Mouse (Mus musculus): ENCODE data around the gene Kdm6b. TPM values are rescaled to one million over a fixed set of nuclear protein-coding genes. Genes with fewer than 3 reads are reported as not detected.

Kdm6b gene
- total and polyA plus RNA-seq, 2 experiments from 2014 or later, result 10.5 to 20.5 TPM

DNA sequence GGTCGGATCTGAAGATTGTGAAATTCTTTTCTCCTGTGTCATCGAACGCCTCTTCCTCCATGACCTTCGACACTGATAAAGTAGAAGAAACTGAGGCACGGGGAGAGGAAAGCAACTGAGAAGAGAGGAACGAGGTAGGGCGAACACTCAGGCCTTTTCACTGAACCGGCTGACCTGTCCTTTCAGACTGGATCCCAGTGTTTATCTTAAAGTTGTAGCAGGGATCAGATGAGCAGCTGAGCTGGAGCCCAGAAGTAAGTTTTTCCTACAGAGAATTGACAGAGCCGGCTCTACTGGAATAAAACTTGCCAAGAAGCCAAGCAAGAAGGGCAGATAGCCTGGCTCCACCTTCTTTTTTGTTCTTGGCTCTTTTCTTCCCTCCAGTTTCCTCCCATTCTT, 42.7 kb downstream of the Kdm6b start:
- no peak for TF ChIP-seq CTCF (IDR thresholded peaks at IDR 0.05; ENCODE audit: low read depth)
- ATAC-seq, result no peak
- Histone ChIP-seq H3K27me3 (ENCODE audit: insufficient read depth, low read length) (no peaks in the 10 kb centered on the region), H3K9me3 (ENCODE audit: low read length) (no peaks in the 10 kb centered on the region), H3K4me1 (ENCODE audit: insufficient read depth, low read length) (peaks cover 11% of the 10 kb centered on the region), H3K36me3 (ENCODE audit: insufficient read depth, low read length) (no peaks in the 10 kb centered on the region; the same call in 1 of the 2 replicates), H3K27ac (peak overlapping the region; percentile 70; the same call in 1 of the 2 replicates), H3K4me2 (ENCODE audit: low read depth, low read length) (peak overlapping the region; percentile 36), H3K4me3 (ENCODE audit: low read length) (no peak overlapping the region), H3K9ac (replicated peaks; ENCODE audit: low read length) (no peak overlapping the region)
- no peak for DNase-seq (ENCODE audit: low spot score)
- WGBS, result 15% methylated on average over 9 of the region's 9 CpGs

DNA sequence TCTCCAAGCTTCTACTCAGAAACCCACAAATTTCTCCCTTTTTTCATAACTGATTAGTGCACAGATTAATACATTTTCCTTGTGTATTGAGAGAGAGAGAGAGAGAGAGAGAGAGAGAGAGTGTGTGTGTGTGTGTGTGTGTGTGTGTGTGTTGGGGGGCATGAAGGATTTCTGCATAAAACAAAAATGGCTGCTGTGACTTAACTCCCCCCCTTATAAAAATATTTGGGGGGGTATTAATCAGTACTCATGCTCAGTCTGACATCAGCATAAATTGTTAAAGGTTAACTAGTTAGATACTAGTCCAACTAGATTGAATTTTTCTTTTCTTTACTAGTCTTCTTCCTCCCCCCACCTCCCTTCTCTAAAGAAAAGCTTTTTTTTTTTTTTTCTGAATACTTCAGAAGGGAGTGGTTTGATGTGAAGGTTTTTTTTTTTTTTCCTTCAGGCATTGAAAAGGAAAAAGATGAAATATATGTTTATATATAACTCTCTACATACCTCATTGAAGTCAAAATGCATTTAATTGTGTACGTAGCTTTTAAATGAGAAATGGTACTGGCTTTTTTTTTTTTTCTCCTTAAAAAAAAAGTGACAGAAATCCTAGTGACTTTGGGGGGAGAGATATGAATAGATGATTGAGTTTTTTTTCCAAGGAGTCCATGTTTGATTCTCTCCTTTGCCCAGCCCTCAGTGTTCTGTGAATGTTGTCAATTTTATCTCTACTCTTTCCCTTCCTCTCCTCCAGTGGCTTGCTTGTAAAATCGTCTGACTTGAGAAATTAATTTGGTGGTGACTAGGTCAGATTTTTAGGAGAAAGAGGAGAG, 43.3 kb downstream of the Kdm6b start:
- peak overlapping the region; percentile 98 for H3K27ac ChIP-seq
- H3K9me3 ChIP-seq (ENCODE audit: low read length), result no peaks in the 10 kb centered on the region
- no peaks in the 10 kb centered on the region for H3K27me3 ChIP-seq (ENCODE audit: insufficient read depth, low read length)
- DNase-seq (ENCODE audit: low spot score) (peak; percentile 27), ATAC-seq (no peak)
- no peak for TF ChIP-seq CTCF (IDR thresholded peaks at IDR 0.05; ENCODE audit: low read depth)
- H3K36me3 ChIP-seq (ENCODE audit: insufficient read depth, low read length), result no peaks in the 10 kb centered on the region
- H3K4me3 ChIP-seq (ENCODE audit: low read length), result peak overlapping the region; percentile 79
- peak overlapping the region; percentile 99; the same call in 1 of the 2 replicates for H3K9ac ChIP-seq (replicated peaks; ENCODE audit: low read length)
- H3K4me2 ChIP-seq (ENCODE audit: low read depth, low read length), result peak overlapping the region; percentile 93
- WGBS, result 22% methylated on average over 2 of the region's 2 CpGs
- H3K4me1 ChIP-seq (ENCODE audit: insufficient read depth, low read length), result peaks cover 18% of the 10 kb centered on the region

DNA sequence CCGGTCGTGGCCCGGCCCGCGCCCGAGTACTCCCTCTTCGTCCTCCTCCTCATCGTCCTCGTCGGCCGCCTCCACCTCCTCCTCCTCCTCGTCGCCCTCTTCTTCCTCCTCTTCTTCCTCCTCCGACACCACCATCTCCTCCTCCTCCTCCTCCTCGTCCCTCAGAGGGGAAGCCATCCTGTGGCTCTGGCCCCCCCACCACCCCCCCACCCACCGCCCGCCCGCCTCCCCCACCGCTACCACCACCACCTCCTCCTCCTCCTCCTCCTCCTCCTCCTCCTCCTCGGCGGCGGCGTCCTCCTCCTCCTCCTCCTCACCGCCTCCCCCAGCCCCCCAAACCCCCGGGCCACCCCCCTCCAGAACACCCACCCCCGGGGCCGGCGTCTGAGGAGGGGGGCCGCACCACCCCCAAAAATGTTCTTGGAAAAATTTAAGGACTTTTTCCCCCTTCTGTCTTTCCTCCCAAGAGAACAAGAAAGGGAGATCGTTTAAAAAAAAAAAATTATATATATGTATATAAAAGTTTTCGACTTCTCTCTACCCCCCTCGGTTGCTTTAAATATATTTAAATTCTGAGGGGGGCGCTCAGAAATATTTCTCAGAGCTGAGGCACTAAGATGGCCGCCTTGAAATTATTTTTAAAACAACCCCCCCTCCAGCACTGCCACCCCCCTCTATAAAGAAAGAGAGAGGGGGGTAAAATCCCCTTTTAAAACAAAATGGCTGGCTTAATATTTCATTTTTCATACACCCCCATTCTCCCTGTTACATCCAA, 44.1 kb downstream of the Kdm6b start, which contains the start of gene Chd3:
Chd3 (minus strand) TSS at position 192 of the 775 bp plus-strand sequence.
- H3K4me1 ChIP-seq (ENCODE audit: insufficient read depth, low read length), result peaks cover 26% of the 10 kb centered on the region
- DNase-seq (ENCODE audit: low spot score) (peak; percentile 39), ATAC-seq (no peak)

DNA sequence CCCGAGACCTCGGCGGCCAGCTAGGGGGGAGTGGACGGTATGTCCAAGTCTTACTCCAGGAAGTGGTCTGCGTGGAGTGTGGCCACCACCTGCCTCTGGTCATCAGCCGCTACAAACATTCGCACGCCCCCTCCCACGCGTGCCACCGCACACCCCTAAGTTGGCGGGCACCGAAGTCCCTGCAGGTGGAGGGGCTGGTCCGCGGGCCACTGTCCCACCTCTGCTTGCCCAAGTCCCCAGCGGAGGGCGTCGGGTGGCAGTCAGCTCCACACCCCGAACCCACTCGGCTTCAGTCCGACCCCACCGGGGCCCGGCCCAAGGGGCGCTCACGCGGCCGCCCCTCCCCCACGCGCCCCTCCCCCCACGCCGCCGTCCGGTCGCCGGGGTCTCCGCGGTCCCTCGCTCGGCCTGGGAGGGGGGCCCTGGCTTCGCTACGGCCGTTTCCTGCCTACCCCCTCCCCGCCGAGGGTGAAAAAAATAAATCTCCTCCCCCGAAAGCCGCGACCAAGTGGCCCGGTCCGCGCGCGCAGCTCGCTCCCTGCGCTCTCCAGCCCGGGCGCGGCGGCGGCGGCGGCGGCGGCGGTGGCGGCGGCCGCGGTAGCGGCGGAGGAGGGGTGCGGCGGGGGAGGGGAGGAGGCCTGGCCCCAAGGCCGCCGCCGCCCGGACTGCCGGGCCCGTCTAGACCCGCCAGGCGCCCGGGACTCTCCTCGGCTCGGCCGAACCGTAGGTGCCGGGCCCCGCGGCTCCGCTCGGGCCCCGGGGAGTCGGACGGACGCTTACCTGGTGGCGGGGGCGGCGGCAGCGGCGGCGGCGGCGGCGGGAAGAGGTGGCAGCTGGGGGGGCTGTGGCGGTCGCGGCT, 44.9 kb downstream of the Kdm6b start:
- peak overlapping the region; percentile 98 for H3K27ac ChIP-seq
- H3K9me3 ChIP-seq (ENCODE audit: low read length), result no peaks in the 10 kb centered on the region
- H3K27me3 ChIP-seq (ENCODE audit: insufficient read depth, low read length), result no peaks in the 10 kb centered on the region
- peak overlapping the region; percentile 79 for H3K4me3 ChIP-seq (ENCODE audit: low read length)
- H3K9ac ChIP-seq (replicated peaks; ENCODE audit: low read length), result peak overlapping the region; percentile 99
- peaks cover 29% of the 10 kb centered on the region for H3K4me1 ChIP-seq (ENCODE audit: insufficient read depth, low read length)
- H3K4me2 ChIP-seq (ENCODE audit: low read depth, low read length), result peak overlapping the region; percentile 93
- no peak for TF ChIP-seq CTCF (IDR thresholded peaks at IDR 0.05; ENCODE audit: low read depth)
- DNase-seq (ENCODE audit: low spot score) (peak; percentile 71), ATAC-seq (no peak)
- H3K36me3 ChIP-seq (ENCODE audit: insufficient read depth, low read length), result no peaks in the 10 kb centered on the region
- WGBS, result 1% methylated on average over 52 of the region's 106 CpGs

More for the DNA sequence above, 44.1 kb downstream of the Kdm6b start, which contains the start of gene Chd3:
- WGBS, result 2% methylated on average over 23 of the region's 34 CpGs
- TF ChIP-seq CTCF (IDR thresholded peaks at IDR 0.05; ENCODE audit: low read depth), result no peak
- peak within 1 kb of the TSS; percentile 98 for H3K27ac ChIP-seq
- H3K9ac ChIP-seq (replicated peaks; ENCODE audit: low read length), result peak within 1 kb of the TSS; percentile 99
- peak within 1 kb of the TSS; percentile 93 for H3K4me2 ChIP-seq (ENCODE audit: low read depth, low read length)
- no peaks in the 10 kb centered on the region for H3K9me3 ChIP-seq (ENCODE audit: low read length)
- peak within 1 kb of the TSS; percentile 79 for H3K4me3 ChIP-seq (ENCODE audit: low read length)
- no peaks in the 10 kb centered on the region for H3K36me3 ChIP-seq (ENCODE audit: insufficient read depth, low read length)
- no peaks in the 10 kb centered on the region for H3K27me3 ChIP-seq (ENCODE audit: insufficient read depth, low read length)

DNA sequence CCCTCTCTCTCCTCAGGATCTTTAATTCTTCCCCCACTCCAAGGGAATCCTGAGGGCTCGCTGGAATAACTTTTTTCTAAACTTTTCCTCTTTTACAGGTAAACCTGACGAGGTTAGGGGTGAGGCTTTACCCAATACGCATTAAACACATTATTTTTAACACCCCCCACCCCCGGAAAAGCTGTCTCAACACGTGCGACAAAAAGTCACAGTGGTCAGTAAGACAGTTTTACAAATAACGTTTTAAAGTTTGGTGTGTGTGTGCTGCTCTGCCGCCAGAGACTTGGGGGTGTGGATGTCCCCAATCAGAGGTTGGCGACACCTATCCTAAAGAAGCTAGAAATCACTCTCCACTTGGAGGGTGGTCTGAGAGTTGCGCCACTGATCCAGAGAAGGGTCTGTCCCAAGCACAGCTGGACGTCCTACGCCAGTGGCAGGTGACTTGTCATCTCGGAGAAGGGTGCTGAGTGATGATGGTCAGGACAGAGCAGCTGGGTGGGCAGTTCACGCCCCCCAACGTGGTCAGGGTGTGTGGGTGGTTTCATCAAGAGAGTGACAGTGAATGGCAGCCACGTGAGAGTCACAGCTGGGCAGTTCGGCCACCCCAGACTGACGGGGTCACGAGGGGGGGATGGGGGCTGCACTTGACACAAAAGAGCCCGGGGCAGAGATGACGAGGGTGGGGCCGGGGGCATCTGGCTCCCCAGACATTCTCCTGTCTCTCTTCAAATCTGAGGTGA, 45.7 kb downstream of the Kdm6b start:
- TF ChIP-seq CTCF (IDR thresholded peaks at IDR 0.05; ENCODE audit: low read depth), result no peak
- ATAC-seq (peak; percentile 10; the same call in 1 of the 2 replicates), DNase-seq (ENCODE audit: low spot score) (peak; percentile 20)
- peaks cover 3% of the 10 kb centered on the region; the same call in 1 of the 2 replicates for H3K36me3 ChIP-seq (ENCODE audit: insufficient read depth, low read length)
- peak overlapping the region; percentile 79 for H3K4me3 ChIP-seq (ENCODE audit: low read length)
- H3K9me3 ChIP-seq (ENCODE audit: low read length), result no peaks in the 10 kb centered on the region
- H3K27me3 ChIP-seq (ENCODE audit: insufficient read depth, low read length), result no peaks in the 10 kb centered on the region
- WGBS, result under 1% methylated on average over 22 of the region's 22 CpGs
- H3K27ac ChIP-seq, result peak overlapping the region; percentile 98
- H3K4me2 ChIP-seq (ENCODE audit: low read depth, low read length), result peak overlapping the region; percentile 93
- H3K4me1 ChIP-seq (ENCODE audit: insufficient read depth, low read length), result peaks cover 29% of the 10 kb centered on the region
- H3K9ac ChIP-seq (replicated peaks; ENCODE audit: low read length), result peak overlapping the region; percentile 99

Data from hindbrain, postnatal 0 days (tissue).